Mouse (Mus musculus): ENCODE measurements at regions not wholly inside any gene's neighbourhood (a gene's known extent, or its start where the extent isn't known, plus 50 kb on each side); places are given as distances from the start of the nearest gene placed in this dataset.

DNA sequence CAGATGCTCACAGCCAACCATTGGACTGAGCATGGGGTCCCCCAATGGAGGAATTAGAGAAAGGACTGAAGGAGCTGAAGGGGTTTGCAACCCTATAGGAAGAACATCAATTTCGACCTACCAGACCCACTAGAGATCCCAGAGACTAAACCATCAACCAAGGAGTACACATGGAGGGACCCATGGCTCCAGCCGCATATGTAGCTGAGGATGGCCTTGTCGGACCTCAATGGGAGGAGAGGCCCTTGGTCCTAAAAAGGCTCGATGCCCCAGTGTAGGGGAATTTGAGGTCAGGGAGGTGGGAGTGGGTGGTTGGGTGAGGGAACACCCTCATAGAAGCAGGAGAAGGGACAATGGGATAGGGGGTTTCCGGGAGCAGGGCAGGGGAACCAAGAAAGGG, 180.6 kb downstream of the Qdpr start:
- Histone ChIP-seq H3K9ac (ENCODE audit: insufficient read depth, low read depth) (no peak overlapping the region), H3K27ac (ENCODE audit: insufficient read depth, low read depth) (no peak overlapping the region), H3K4me3 (replicated peaks in 1 of 3; ENCODE audit: low read depth in 2 of 3, low read length in 2 of 3, poor library complexity in 1 of 3) (no peak overlapping the region), H3K9me3 (replicated peaks; ENCODE audit: low read length) (no peaks in the 10 kb centered on the region), H3K36me3 (replicated peaks in 1 of 2; ENCODE audit: control insufficient read depth in 1 of 2, insufficient read depth in 1 of 2, low read length in 1 of 2) (no peaks in the 10 kb centered on the region), H3K4me2 (ENCODE audit: insufficient read depth, low read depth, poor library complexity, severe bottlenecking) (no peak overlapping the region), H3K79me2 (replicated peaks; ENCODE audit: control insufficient read depth, extremely low read depth, insufficient read depth, poor library complexity, severe bottlenecking) (no peaks in the 10 kb centered on the region; the same call in 1 of the 2 replicates), H3K27me3 (replicated peaks) (no peaks in the 10 kb centered on the region), H3K4me1 (ENCODE audit: control insufficient read depth in 1 of 2, insufficient read depth in 2 of 2) (no peaks in the 10 kb centered on the region)
- dilution Hi-C loops (cut with MboI; ENCODE audit: extremely low pct_ligation_motif_present, extremely low pct_unique_long_range_greater_than_20kb, low sequenced_read_pairs): no loop called here
- no peak for TF ChIP-seq MAFK (IDR thresholded peaks at IDR 0.05; ENCODE audit: insufficient replicate concordance, low read length)
- TF ChIP-seq RCOR1 (conservative IDR thresholded peaks at IDR 0.05; ENCODE audit: low read depth, low read length): no peak
- no peak for TF ChIP-seq ZNF384 (IDR thresholded peaks at IDR 0.05; ENCODE audit: low read depth, low read length)
- no peak for TF ChIP-seq ZC3H11A (IDR thresholded peaks at IDR 0.05; ENCODE audit: low read depth, low read length)
- TF ChIP-seq SIN3A (IDR thresholded peaks at IDR 0.05; ENCODE audit: low read length): no peak
- no peak for TF ChIP-seq IRF4 (IDR thresholded peaks at IDR 0.05; ENCODE audit: low read depth, low read length)
- TF ChIP-seq RAD21 (IDR thresholded peaks at IDR 0.05; ENCODE audit: low read depth, low read length): no peak
- TF ChIP-seq USF2 (conservative IDR thresholded peaks at IDR 0.05; ENCODE audit: low read depth, low read length): no peak
- TF ChIP-seq ETS1 (conservative IDR thresholded peaks at IDR 0.05; ENCODE audit: low read depth, low read length): no peak
- TF ChIP-seq JUND (conservative IDR thresholded peaks at IDR 0.05; ENCODE audit: low read depth, low read length): no peak
- no peak for TF ChIP-seq MEF2A (IDR thresholded peaks at IDR 0.05; ENCODE audit: borderline replicate concordance, low read depth, low read length)
- no peak for TF ChIP-seq BHLHE40 (IDR thresholded peaks at IDR 0.05; ENCODE audit: low read depth, low read length)
- no peak for TF ChIP-seq MAX (IDR thresholded peaks at IDR 0.05; ENCODE audit: low read length)
- TF ChIP-seq KAT2A (IDR thresholded peaks at IDR 0.05; ENCODE audit: insufficient replicate concordance, low read length): no peak
- no peak for TF ChIP-seq CHD2 (IDR thresholded peaks at IDR 0.05; ENCODE audit: low read length)
- no peak for TF ChIP-seq NRF1 (IDR thresholded peaks at IDR 0.05; ENCODE audit: low read depth, low read length)
- TF ChIP-seq JUN (IDR thresholded peaks at IDR 0.05; ENCODE audit: insufficient read depth, low read depth, low read length): no peak
- no peak for TF ChIP-seq MYC (IDR thresholded peaks at IDR 0.05; ENCODE audit: low read depth, low read length)
- TF ChIP-seq HCFC1 (IDR thresholded peaks at IDR 0.05; ENCODE audit: low read depth, low read length): no peak
- TF ChIP-seq ZMIZ1 (IDR thresholded peaks at IDR 0.05; ENCODE audit: low read depth, low read length): no peak
- no peak for DNase-seq (ENCODE audit: extremely low read depth)
- in situ Hi-C loops (cut with MboI; ENCODE audit: low pct_ligation_motif_present, low pct_unique_long_range_greater_than_20kb, low sequenced_read_pairs): no loop called here

DNA sequence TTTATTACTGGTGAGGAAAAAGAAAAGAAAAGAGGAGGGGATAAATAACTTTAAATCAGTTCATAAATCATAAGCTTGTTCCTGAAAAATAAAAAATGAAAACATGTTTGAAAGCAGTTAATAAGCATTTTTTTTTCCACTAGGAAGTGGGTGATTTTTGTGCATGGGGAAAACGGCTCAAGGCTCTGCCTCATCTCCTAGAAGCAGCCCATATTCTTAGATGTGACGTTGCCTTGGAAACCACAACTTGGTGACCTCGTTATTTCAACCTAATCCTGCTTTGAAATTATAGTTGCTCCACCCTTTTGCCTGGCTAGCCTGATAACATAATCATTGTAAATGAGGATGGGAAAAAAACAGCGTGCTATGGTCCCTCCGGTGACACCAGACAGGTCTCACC, 183.1 kb downstream of the Qdpr start:
- in situ Hi-C loops (cut with MboI; ENCODE audit: low pct_ligation_motif_present, low pct_unique_long_range_greater_than_20kb, low sequenced_read_pairs): no loop called here
- Histone ChIP-seq H3K4me1 (ENCODE audit: control insufficient read depth in 1 of 2, insufficient read depth in 2 of 2) (no peaks in the 10 kb centered on the region), H3K4me2 (ENCODE audit: insufficient read depth, low read depth, poor library complexity, severe bottlenecking) (no peak overlapping the region), H3K79me2 (replicated peaks; ENCODE audit: control insufficient read depth, extremely low read depth, insufficient read depth, poor library complexity, severe bottlenecking) (no peaks in the 10 kb centered on the region; the same call in 1 of the 2 replicates), H3K9me3 (replicated peaks; ENCODE audit: low read length) (no peaks in the 10 kb centered on the region), H3K27ac (ENCODE audit: insufficient read depth, low read depth) (no peak overlapping the region), H3K27me3 (replicated peaks) (no peaks in the 10 kb centered on the region), H3K4me3 (replicated peaks in 1 of 3; ENCODE audit: low read depth in 2 of 3, low read length in 2 of 3, poor library complexity in 1 of 3) (no peak overlapping the region), H3K36me3 (replicated peaks in 1 of 2; ENCODE audit: control insufficient read depth in 1 of 2, insufficient read depth in 1 of 2, low read length in 1 of 2) (no peaks in the 10 kb centered on the region), H3K9ac (ENCODE audit: insufficient read depth, low read depth) (no peak overlapping the region)
- dilution Hi-C loops (cut with MboI; ENCODE audit: extremely low pct_ligation_motif_present, extremely low pct_unique_long_range_greater_than_20kb, low sequenced_read_pairs): no loop called here
- no peak for DNase-seq (ENCODE audit: extremely low read depth)
- TF ChIP-seq TCF12 (IDR thresholded peaks at IDR 0.05; ENCODE audit: low read depth, low read length) (no peak), E2F4 (IDR thresholded peaks at IDR 0.05; ENCODE audit: insufficient replicate concordance, low read depth, low read length) (no peak)
